8 mouse cellular contexts compared by ENCODE assay signal in the genomic region with DNA sequence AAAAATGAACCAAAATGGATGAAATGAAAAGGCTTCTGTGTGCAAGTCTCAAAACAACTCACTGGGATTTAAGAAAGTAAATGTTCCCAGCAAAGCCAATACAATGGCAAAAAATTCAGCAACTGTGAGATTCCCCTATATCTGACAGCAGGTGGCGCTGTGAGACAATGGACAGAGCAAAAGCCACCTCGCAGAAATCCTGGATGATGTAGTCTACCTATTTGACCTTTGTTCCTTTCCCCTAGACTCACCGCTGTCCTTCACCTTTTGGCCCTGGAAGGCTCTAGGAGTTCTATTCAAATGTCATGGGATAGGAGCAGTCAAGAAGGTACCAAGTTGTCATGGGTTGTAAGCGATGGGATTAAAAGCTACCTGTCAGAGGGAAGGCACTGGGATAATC.
DNase-seq lines count a peak whose midpoint lies in the region; ATAC-seq and TF ChIP-seq lines count a peak whose summit lies in the region.

No protein-coding gene starts in this region.

- H3K4me3 ChIP-seq in gastrocnemius, adult 2 months: no peak overlapping the region
- H3K4me3 ChIP-seq in forebrain, embryonic 15.5 days: no peak overlapping the region
- H3K4me3 ChIP-seq in midbrain, postnatal 0 days (ENCODE audit: low read depth, low read length): no peak overlapping the region

- no peak for TF ChIP-seq POLR2A in brain, embryonic 14.5 days (IDR thresholded peaks at IDR 0.05; ENCODE audit: borderline replicate concordance, extremely low read depth, insufficient read depth, insufficient read length, poor library complexity, severe bottlenecking)

- no peak overlapping the region for H3K9ac ChIP-seq in forebrain, embryonic 15.5 days (replicated peaks)
- no peak overlapping the region for H3K9ac ChIP-seq in midbrain, postnatal 0 days (replicated peaks; ENCODE audit: low read length, poor library complexity, severe bottlenecking)

- intact Hi-C loops in gastrocnemius, adult 2 months (cut with DNase I): loop anchor here (1.0 kb wide), 1 partner anchor 319 kb away; no protein-coding TSS in a partner anchor

- H3K36me3 ChIP-seq in forebrain, embryonic 15.5 days: no peaks in the 10 kb centered on the region
- H3K36me3 ChIP-seq in midbrain, postnatal 0 days (ENCODE audit: insufficient read depth, low read length): no peaks in the 10 kb centered on the region

- H3K27ac ChIP-seq in gastrocnemius, adult 2 months: no peak overlapping the region
- H3K27ac ChIP-seq in forebrain, embryonic 15.5 days (replicated peaks): no peak overlapping the region
- H3K27ac ChIP-seq in midbrain, postnatal 0 days (ENCODE audit: low read depth, low read length): no peak overlapping the region

- peak; percentile 38 for DNase-seq in gastrocnemius, adult 2 months
- no peak for DNase-seq in gastrocnemius, postnatal 25 days
- peak; percentile 45 for DNase-seq in 3T3-L1 (ENCODE audit: low read depth, low spot score)
- DNase-seq in brain, embryonic 14.5 days (ENCODE audit: low read depth): peak; percentile 77
- peak; percentile 21 for DNase-seq in large intestine, adult 2 months (ENCODE audit: low read depth, low spot score)
- DNase-seq in midbrain, postnatal 0 days (ENCODE audit: low spot score): peak; percentile 75
- DNase-seq in T-cell, adult 2 months (ENCODE audit: low spot score): no peak

- 0 out of 2 replicates have a peak, but pooled peaks have one; percentile 38 for ATAC-seq in forebrain, embryonic 15.5 days (replicated peaks)
- 0 out of 2 replicates have a peak, but pooled peaks have one; percentile 23 for ATAC-seq in midbrain, postnatal 0 days (ENCODE audit: low FRiP score)

- H3K4me2 ChIP-seq in forebrain, embryonic 15.5 days (replicated peaks): no peak overlapping the region
- no peak overlapping the region for H3K4me2 ChIP-seq in midbrain, postnatal 0 days (ENCODE audit: low read depth, low read length, poor library complexity, severe bottlenecking)

- H3K4me1 ChIP-seq in forebrain, embryonic 15.5 days: no peaks in the 10 kb centered on the region
- no peaks in the 10 kb centered on the region for H3K4me1 ChIP-seq in midbrain, postnatal 0 days (ENCODE audit: insufficient read depth, low read length)

- WGBS in forebrain, embryonic 15.5 days: 17% methylated on average over 4 of the region's 4 CpGs
- 18% methylated on average over 4 of the region's 4 CpGs for WGBS in large intestine, adult 2 months
- WGBS in midbrain, postnatal 0 days: 16% methylated on average over 4 of the region's 4 CpGs

- no peaks in the 10 kb centered on the region for H3K9me3 ChIP-seq in forebrain, embryonic 15.5 days
- H3K9me3 ChIP-seq in midbrain, postnatal 0 days (ENCODE audit: low read length): no peaks in the 10 kb centered on the region

- peak; percentile 92 for TF ChIP-seq CTCF in gastrocnemius, adult 2 months (IDR thresholded peaks at IDR 0.05)
- peak; percentile 74 for TF ChIP-seq CTCF in brain, embryonic 14.5 days (IDR thresholded peaks at IDR 0.05; ENCODE audit: borderline replicate concordance, extremely low read depth, insufficient read depth, insufficient read length)
- peak; percentile 94 for TF ChIP-seq CTCF in midbrain, postnatal 0 days (IDR thresholded peaks at IDR 0.05)

- H3K27me3 ChIP-seq in forebrain, embryonic 15.5 days: no peaks in the 10 kb centered on the region
- peaks cover 6% of the 10 kb centered on the region; the same call in 1 of the 2 replicates for H3K27me3 ChIP-seq in midbrain, postnatal 0 days (ENCODE audit: insufficient read depth, low read length)

Comparison
In these comparisons a context has a peak if more than half of its experiments do, and no peak if none do; other contexts are left out.
1. DNase-seq: peak in gastrocnemius, adult 2 months (single experiment), 3T3-L1 (single experiment), brain, embryonic 14.5 days (single experiment), large intestine, adult 2 months (single experiment) and midbrain, postnatal 0 days (single experiment); none in gastrocnemius, postnatal 25 days (single experiment) and T-cell, adult 2 months (single experiment).
2. Peak in every context shown above with its lines, with median percentiles within 50 percentile points of each other: CTCF ChIP-seq.